In genomic region chr3:51866446-51866845, GRCm38 (mm10) we compare ENCODE assay signal across 25 mouse cellular contexts.
DNase-seq lines count a peak whose midpoint lies in the region; ATAC-seq and TF ChIP-seq lines count a peak whose summit lies in the region.
"Had no signal": no experiment of that assay in that cellular context is flagged by ENCODE, and none has a peak within 500 bp of the region (broad histone marks: within the 10 kb centered on the region; RNA-seq: fewer than 3 reads in every experiment).

No protein-coding gene starts in this region.

- no peak overlapping the region for H3K4me3 ChIP-seq in cerebellum, adult 2 months (replicated peaks; ENCODE audit: insufficient read depth, low read depth, low read length)
- H3K4me3 ChIP-seq in heart, embryonic 12.5 days, result no peak overlapping the region
- H3K4me3 ChIP-seq in midbrain, embryonic 11.5 days (ENCODE audit: low read depth, low read length), result no peak overlapping the region
- H3K4me3 ChIP-seq: gastrocnemius, adult 2 months; heart, embryonic 15.5 days; hindbrain, embryonic 10.5 days; hindbrain, embryonic 13.5 days; intestine, embryonic 15.5 days had no signal

- peak overlapping the region; percentile 18; the same call in 1 of the 2 replicates for H3K27ac ChIP-seq in cerebellum, adult 2 months (ENCODE audit: insufficient read depth, low read length)
- no peak overlapping the region for H3K27ac ChIP-seq in heart, embryonic 12.5 days (ENCODE audit: poor library complexity, severe bottlenecking)
- no peak overlapping the region for H3K27ac ChIP-seq in midbrain, embryonic 11.5 days (ENCODE audit: low read depth, low read length)
- H3K27ac ChIP-seq: gastrocnemius, adult 2 months; heart, embryonic 15.5 days; hindbrain, embryonic 10.5 days; hindbrain, embryonic 13.5 days; intestine, embryonic 15.5 days had no signal

- H3K36me3 ChIP-seq in heart, embryonic 12.5 days, result no peaks in the 10 kb centered on the region
- H3K36me3 ChIP-seq in midbrain, embryonic 11.5 days (ENCODE audit: control insufficient read depth, insufficient read depth, low read length), result no peaks in the 10 kb centered on the region
- H3K36me3 ChIP-seq: heart, embryonic 15.5 days; hindbrain, embryonic 10.5 days; hindbrain, embryonic 13.5 days; intestine, embryonic 15.5 days had no signal

- DNase-seq in cerebellum, postnatal 4 days (ENCODE audit: low spot score in 2 of 2), result no peak
- DNase-seq in cerebellum, adult 2 months, result peak; percentile 61 to 78
- peak; percentile 71 for DNase-seq in cerebellum, adult 9-11 months
- DNase-seq in cerebellum, postnatal 36 days, result peak; percentile 62 to 69
- no peak for DNase-seq in yolk sac, embryonic 10.5 days (ENCODE audit: low spot score)
- no peak for DNase-seq in midbrain, embryonic 11.5 days (ENCODE audit: low spot score, missing footprints)
- DNase-seq: adrenal gland, adult 8-10 months; adrenal gland, postnatal 25 days; forebrain, postnatal 0 days; gastrocnemius, adult 2 months; gastrocnemius, postnatal 14 days; heart, adult 11 months; heart, postnatal 10 days; heart, postnatal 36 days; kidney, adult 11 months had no signal

- 25% methylated on average over 5 of the region's 5 CpGs for WGBS in cerebellum, adult 2 months
- 88% methylated on average over 5 of the region's 5 CpGs for WGBS in heart, embryonic 12.5 days
- 91% methylated on average over 5 of the region's 5 CpGs for WGBS in midbrain, embryonic 11.5 days

- no peaks in the 10 kb centered on the region for H3K27me3 ChIP-seq in cerebellum, adult 2 months (ENCODE audit: control insufficient read depth, insufficient read depth, low read length)
- no peaks in the 10 kb centered on the region for H3K27me3 ChIP-seq in heart, embryonic 12.5 days (replicated peaks)
- no peaks in the 10 kb centered on the region for H3K27me3 ChIP-seq in midbrain, embryonic 11.5 days (ENCODE audit: control insufficient read depth, insufficient read depth, low read length)
- H3K27me3 ChIP-seq: heart, embryonic 15.5 days; hindbrain, embryonic 13.5 days; intestine, embryonic 15.5 days had no signal

- H3K9ac ChIP-seq in heart, embryonic 12.5 days, result no peak overlapping the region
- H3K9ac ChIP-seq in midbrain, embryonic 11.5 days (ENCODE audit: low read length), result no peak overlapping the region
- H3K9ac ChIP-seq: forebrain, postnatal 0 days; heart, embryonic 15.5 days; hindbrain, embryonic 13.5 days; intestine, embryonic 15.5 days had no signal

- H3K4me2 ChIP-seq in heart, embryonic 12.5 days, result no peak overlapping the region
- no peak overlapping the region for H3K4me2 ChIP-seq in midbrain, embryonic 11.5 days
- H3K4me2 ChIP-seq: heart, embryonic 11.5 days; heart, embryonic 15.5 days; hindbrain, embryonic 13.5 days; intestine, embryonic 15.5 days had no signal

- no peak for TF ChIP-seq CTCF in cerebellum, adult 2 months (IDR thresholded peaks at IDR 0.05; ENCODE audit: borderline replicate concordance, insufficient read depth, low read depth, low read length)

- no peak for TF ChIP-seq POLR2A in cerebellum, adult 2 months (IDR thresholded peaks at IDR 0.05; ENCODE audit: borderline replicate concordance, insufficient read depth, low read length)

- peaks cover 30% of the 10 kb centered on the region for H3K4me1 ChIP-seq in cerebellum, adult 2 months (ENCODE audit: control insufficient read depth, insufficient read depth, low read length)
- peaks cover 19% of the 10 kb centered on the region for H3K4me1 ChIP-seq in heart, embryonic 12.5 days (replicated peaks)
- peaks cover 14% of the 10 kb centered on the region for H3K4me1 ChIP-seq in midbrain, embryonic 11.5 days (ENCODE audit: control insufficient read depth, insufficient read depth, low read length)

- ATAC-seq in cerebellum, adult (ENCODE audit: insufficient number of reproducible peaks, low FRiP score, low TSS enrichment), result peak; percentile 43; the same call in 1 of the 2 replicates
- no peak for ATAC-seq in heart, embryonic 12.5 days (ENCODE audit: insufficient number of reproducible peaks, low FRiP score)
- no peak for ATAC-seq in midbrain, embryonic 11.5 days (ENCODE audit: low FRiP score)
- ATAC-seq: activated CD4-positive, CD25-positive, alpha-beta regulatory T cell, adult 4 months; forebrain, embryonic 14.5 days; forebrain, postnatal 0 days; hindbrain, embryonic 16.5 days; intestine, embryonic 15.5 days had no signal

- H3K9me3 ChIP-seq in heart, embryonic 12.5 days (replicated peaks), result no peaks in the 10 kb centered on the region
- H3K9me3 ChIP-seq in midbrain, embryonic 11.5 days (ENCODE audit: control insufficient read depth, low read length), result no peaks in the 10 kb centered on the region
- H3K9me3 ChIP-seq: heart, embryonic 15.5 days; hindbrain, embryonic 10.5 days; hindbrain, embryonic 13.5 days; intestine, embryonic 15.5 days had no signal

Comparison
In these comparisons a context has a peak if more than half of its experiments do, and no peak if none do; other contexts are left out.
1. DNase-seq: peak in cerebellum, adult 2 months (2 of 2), cerebellum, adult 9-11 months (single experiment) and cerebellum, postnatal 36 days (2 of 2); none in cerebellum, postnatal 4 days (0 of 2), yolk sac, embryonic 10.5 days (single experiment) and midbrain, embryonic 11.5 days (single experiment).